In the genomic region with DNA sequence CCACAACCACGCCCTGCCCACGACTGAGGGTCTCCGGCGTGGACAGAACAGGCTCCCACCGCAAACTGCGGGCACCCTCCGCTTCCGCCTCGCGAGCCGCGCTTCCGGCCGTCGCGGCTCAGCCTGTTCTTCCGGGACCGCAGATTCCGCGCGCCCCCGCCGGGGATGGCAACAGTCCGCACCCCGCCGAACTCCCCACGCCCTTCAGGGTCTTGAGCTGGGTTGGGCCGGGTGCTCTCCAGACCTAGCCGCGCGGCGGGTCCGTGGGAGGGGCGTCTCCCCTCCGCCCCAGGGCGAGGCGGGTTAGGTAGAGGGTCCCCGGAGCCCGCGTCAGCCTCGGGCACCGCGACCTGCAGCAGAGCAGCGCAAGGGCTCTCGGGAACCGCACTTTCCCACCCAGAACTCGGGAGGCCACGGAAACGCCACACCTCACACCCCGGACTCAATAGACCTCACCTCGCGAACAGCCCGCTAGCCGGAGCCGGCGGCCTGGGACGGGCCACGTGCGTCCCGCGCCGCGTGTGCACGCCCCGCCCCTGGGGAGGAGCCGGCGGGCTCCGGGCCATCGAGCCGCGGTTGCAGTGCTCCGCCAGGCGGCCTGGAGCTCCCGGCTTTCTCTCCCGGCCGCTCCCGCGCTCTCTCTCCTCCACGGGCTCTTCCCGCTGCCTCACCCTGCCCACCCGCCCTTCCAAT, we compare ENCODE assay signal across 7 mouse cellular contexts. TPM values are rescaled to one million over a fixed set of nuclear protein-coding genes. Genes with fewer than 3 reads are reported as not detected.
A peak's percentile ranks its signal among the peaks of the same experiment; 100 is the strongest.
DNase-seq lines count a peak whose midpoint lies in the region; ATAC-seq and TF ChIP-seq lines count a peak whose summit lies in the region.

TSS of gene Myo19 (plus strand) at position 377 of the 693 bp plus-strand sequence.
TSS of gene Pigw (minus strand) at position 514 of the 693 bp plus-strand sequence.

- H3K4me1 ChIP-seq in intestine, postnatal 0 days (replicated peaks; ENCODE audit: control insufficient read depth, insufficient read depth, low read length): peaks cover 4% of the 10 kb centered on the region
- peaks cover 18% of the 10 kb centered on the region for H3K4me1 ChIP-seq in limb, embryonic 12.5 days (replicated peaks)
- peaks cover 9% of the 10 kb centered on the region; the same call in 1 of the 2 replicates for H3K4me1 ChIP-seq in midbrain, embryonic 14.5 days (ENCODE audit: control insufficient read depth, insufficient read depth, low read length)

- TF ChIP-seq CTCF in intestine, postnatal 0 days (IDR thresholded peaks at IDR 0.05; ENCODE audit: low read depth): no peak; the same call in 1 of the 2 replicates

- peak within 1 kb of the TSS; percentile 91 for H3K27ac ChIP-seq in intestine, postnatal 0 days (ENCODE audit: low read depth, low read length)
- peak within 1 kb of the TSS; percentile 93 for H3K27ac ChIP-seq in limb, embryonic 12.5 days
- H3K27ac ChIP-seq in midbrain, embryonic 14.5 days (replicated peaks; ENCODE audit: low read depth, low read length): peak within 1 kb of the TSS; percentile 88

- H3K9me3 ChIP-seq in intestine, postnatal 0 days (ENCODE audit: control insufficient read depth): no peaks in the 10 kb centered on the region
- H3K9me3 ChIP-seq in limb, embryonic 12.5 days: no peaks in the 10 kb centered on the region
- H3K9me3 ChIP-seq in midbrain, embryonic 14.5 days (ENCODE audit: control insufficient read depth, low read length): no peaks in the 10 kb centered on the region

- H3K9ac ChIP-seq in intestine, postnatal 0 days (ENCODE audit: low read depth, low read length): peak within 1 kb of the TSS; percentile 76
- peak within 1 kb of the TSS; percentile 81 for H3K9ac ChIP-seq in limb, embryonic 12.5 days (replicated peaks)
- peak within 1 kb of the TSS; percentile 82 for H3K9ac ChIP-seq in midbrain, embryonic 14.5 days (replicated peaks; ENCODE audit: low read length)

- peak; percentile 96 for ATAC-seq in intestine, postnatal 0 days
- peak; percentile 92 for ATAC-seq in limb, embryonic 12.5 days (ENCODE audit: insufficient number of reproducible peaks, insufficient read depth, low FRiP score, low TSS enrichment, low read depth)
- ATAC-seq in midbrain, embryonic 14.5 days (ENCODE audit: low FRiP score, low TSS enrichment): peak; percentile 94

- no peaks in the 10 kb centered on the region for H3K27me3 ChIP-seq in intestine, postnatal 0 days (replicated peaks; ENCODE audit: control insufficient read depth, insufficient read depth, low read length)
- no peaks in the 10 kb centered on the region for H3K27me3 ChIP-seq in limb, embryonic 12.5 days
- no peaks in the 10 kb centered on the region for H3K27me3 ChIP-seq in midbrain, embryonic 14.5 days (ENCODE audit: control insufficient read depth, insufficient read depth, low read length)

- peak within 1 kb of the TSS; percentile 95 for H3K4me2 ChIP-seq in intestine, postnatal 0 days (replicated peaks; ENCODE audit: low read depth)
- peak within 1 kb of the TSS; percentile 70 for H3K4me2 ChIP-seq in limb, embryonic 12.5 days
- peak within 1 kb of the TSS; percentile 92 for H3K4me2 ChIP-seq in midbrain, embryonic 14.5 days (ENCODE audit: low read length)

- H3K36me3 ChIP-seq in intestine, postnatal 0 days (ENCODE audit: control insufficient read depth, insufficient read depth): 0 out of 2 replicates have a peak, but pooled peaks cover 18% of the 10 kb centered on the region
- H3K36me3 ChIP-seq in limb, embryonic 12.5 days: peaks cover 32% of the 10 kb centered on the region
- peaks cover 18% of the 10 kb centered on the region for H3K36me3 ChIP-seq in midbrain, embryonic 14.5 days (ENCODE audit: control insufficient read depth, insufficient read depth, low read length)

- WGBS in intestine, postnatal 0 days: 0% methylated on average over 78 of the region's 81 CpGs
- under 1% methylated on average over 79 of the region's 81 CpGs for WGBS in limb, embryonic 12.5 days
- WGBS in midbrain, embryonic 14.5 days: under 1% methylated on average over 80 of the region's 81 CpGs

- peak; percentile 91 for DNase-seq in adrenal gland, postnatal 10 days
- DNase-seq in embryo, embryonic 11.5 days (ENCODE audit: low read depth, low spot score): peak; percentile 62
- peak; percentile 84 to 85 for DNase-seq in gastrocnemius, postnatal 4 days (ENCODE audit: low spot score in 2 of 2)
- peak; percentile 92 for DNase-seq in midbrain, embryonic 14.5 days
- DNase-seq in spleen, adult 18-20 months: peak; percentile 69 to 81

- peak within 1 kb of the TSS; percentile 79 for H3K4me3 ChIP-seq in intestine, postnatal 0 days (ENCODE audit: low read depth, low read length)
- peak within 1 kb of the TSS; percentile 90 for H3K4me3 ChIP-seq in limb, embryonic 12.5 days (replicated peaks)
- peak within 1 kb of the TSS; percentile 92 for H3K4me3 ChIP-seq in midbrain, embryonic 14.5 days (replicated peaks; ENCODE audit: low read depth, low read length)

RNA-seq across cellular contexts. Expression of gene Myo19, which starts in this region (rescaled TPM):
- total RNA-seq in adrenal gland, postnatal 10 days (2021): 10 to 100 TPM; 16.6 to 20.0 TPM
- 1 to 10 TPM; 7.7 to 7.8 TPM for total RNA-seq in gastrocnemius, postnatal 4 days (2021)
- 3.6 and 3.9 TPM in 2 replicates for polyA plus RNA-seq in intestine, postnatal 0 days (2015; fragmentation: Nextera tagmentation; extraction: Ambion mirVana)
- 9.3 and 12.2 TPM in 2 replicates for polyA plus RNA-seq in limb, embryonic 12.5 days (2016; fragmentation: Nextera tagmentation; extraction: Ambion mirVana)
- polyA plus RNA-seq in midbrain, embryonic 14.5 days (2014; fragmentation: Nextera tagmentation; extraction: Ambion mirVana): 5.4 and 6.2 TPM in 2 replicates

RNA-seq across cellular contexts. Expression of gene Pigw, which starts in this region (rescaled TPM):
- 1 to 10 TPM; 7.1 to 8.3 TPM for total RNA-seq in adrenal gland, postnatal 10 days (2021)
- total RNA-seq in gastrocnemius, postnatal 4 days (2021): 1 to 10 TPM; 5.6 to 6.4 TPM
- polyA plus RNA-seq in intestine, postnatal 0 days (2015; fragmentation: Nextera tagmentation; extraction: Ambion mirVana): 1.3 and 1.5 TPM in 2 replicates
- 2.0 and 2.4 TPM in 2 replicates for polyA plus RNA-seq in limb, embryonic 12.5 days (2016; fragmentation: Nextera tagmentation; extraction: Ambion mirVana)
- polyA plus RNA-seq in midbrain, embryonic 14.5 days (2014; fragmentation: Nextera tagmentation; extraction: Ambion mirVana): 3.4 and 4.1 TPM in 2 replicates

Comparison
In these comparisons a context has a peak if more than half of its experiments do, and no peak if none do; other contexts are left out.
1. Peak in every context shown above with its lines: DNase-seq, ATAC-seq, H3K4me3 ChIP-seq and H3K27ac ChIP-seq.